Mouse (Mus musculus) right cerebral cortex, postnatal 36 days (tissue): ENCODE measurements around the gene Miip.
"Not testable (repeated sequence)": the region's sequence is repeated elsewhere in the genome, so short reads cannot be mapped to it uniquely, and the experiment has no call there.

ENCODE experiments used
- DNase-seq, 2 experiments: peaks; one replicate each; pipeline ENCODE4 v3.0.0; 2022; ENCODE audit warnings: low spot score in 2 of 2, mixed read lengths in 1 of 2

Gene Miip

GRCm38 (mm10) chr4:147869238-147869637, 622 bp upstream of the Miip start:
- DNase-seq: no peak

GRCm38 (mm10) chr4:147867563-147868449, 810 bp downstream of the Miip start:
- no peak for DNase-seq

GRCm38 (mm10) chr4:147866793-147867192, 1.8 kb downstream of the Miip start:
- not testable (repeated sequence) for DNase-seq

GRCm38 (mm10) chr4:147866056-147866455, 2.6 kb downstream of the Miip start:
- no peak for DNase-seq

- DNase-seq: no peak
Observed at GRCm38 (mm10) chr4:147865651-147866050, 3.0 kb downstream of the Miip start.

GRCm38 (mm10) chr4:147862051-147862450, 6.6 kb downstream of the Miip start:
- DNase-seq: no peak

- DNase-seq: no peak
Observed at GRCm38 (mm10) chr4:147850776-147851175, 17.8 kb downstream of the Miip start.

- no peak for DNase-seq
Observed at GRCm38 (mm10) chr4:147848584-147848991, 20.0 kb downstream of the Miip start.

GRCm38 (mm10) chr4:147847614-147848583, 20.7 kb downstream of the Miip start, which contains the start of gene Zfp933:
Gene Zfp933, minus strand, starts transcription at chr4:147848366.
- DNase-seq: peak; percentile 71 to 83

GRCm38 (mm10) chr4:147842871-147843270, 25.7 kb downstream of the Miip start:
- DNase-seq: no peak

GRCm38 (mm10) chr4:147839282-147839681, 29.3 kb downstream of the Miip start:
- peak in 1 of 2 experiments; percentile 23 for DNase-seq

GRCm38 (mm10) chr4:147824389-147824788, 44.2 kb downstream of the Miip start:
- DNase-seq: no peak

- DNase-seq: not testable (repeated sequence)
Observed at GRCm38 (mm10) chr4:147821414-147821813, 47.2 kb downstream of the Miip start.

GRCm38 (mm10) chr4:147819659-147820058, 49.0 kb downstream of the Miip start:
- not testable (repeated sequence) for DNase-seq

- no peak for DNase-seq
Observed at GRCm38 (mm10) chr4:147814592-147815167, 53.9 kb downstream of the Miip start.

GRCm38 (mm10) chr4:147813249-147813765, 55.3 kb downstream of the Miip start:
- no peak for DNase-seq
